Mouse (Mus musculus) stomach, embryonic 15.5 days (tissue): ENCODE measurements around the gene Duoxa2. TPM values are rescaled to one million over a fixed set of nuclear protein-coding genes. Genes with fewer than 3 reads are reported as not detected.
"Not testable (repeated sequence)": the region's sequence is repeated elsewhere in the genome, so short reads cannot be mapped to it uniquely, and the experiment has no call there.

ENCODE experiments used
- ATAC-seq: fragments of 200-750 bp; cut with Nextera tagmentation; 2 replicates; pipeline ENCODE4 v1.8.0; 2017; ENCODE audit warnings: low read depth, moderate number of reproducible peaks, moderate TSS enrichment; ENCODE audit not compliant: insufficient read depth, low FRiP score
- H3K27ac ChIP-seq: fragments of 300-500 bp; sonication (generic); 2 replicates; pipeline ENCODE4 v1.5.1; 2015; ENCODE audit warnings: mild to moderate bottlenecking, inconsistent platforms
- H3K27me3 ChIP-seq: fragments of 300-500 bp; sonication (generic); replicated peaks from 2 replicates; pipeline ENCODE4 v1.6.1; 2015; ENCODE audit warnings: inconsistent platforms
- H3K36me3 ChIP-seq: fragments of 300-500 bp; sonication (generic); 2 replicates; pipeline ENCODE4 v1.6.1; 2015; ENCODE audit warnings: inconsistent platforms
- H3K4me1 ChIP-seq: fragments of 300-500 bp; sonication (generic); 2 replicates; pipeline ENCODE4 v1.6.1; 2015; ENCODE audit warnings: inconsistent platforms
- H3K4me2 ChIP-seq: fragments of 300-500 bp; sonication (generic); 2 replicates; pipeline ENCODE4 v1.6.1; 2015; ENCODE audit warnings: mild to moderate bottlenecking, inconsistent platforms
- H3K4me3 ChIP-seq: fragments of 300-500 bp; sonication (generic); replicated peaks from 2 replicates; pipeline ENCODE4 v1.5.1; 2015; ENCODE audit warnings: inconsistent platforms
- H3K9ac ChIP-seq: fragments of 300-500 bp; sonication (generic); 2 replicates; pipeline ENCODE4 v1.6.1; 2015; ENCODE audit warnings: inconsistent platforms
- H3K9me3 ChIP-seq: fragments of 300-500 bp; sonication (generic); 2 replicates; pipeline ENCODE4 v1.6.1; 2016; ENCODE audit warnings: inconsistent platforms
- WGBS: fragments of 180-500 bp; shearing (Covaris S2); methylation state at CpG from one replicate; pipeline ENCODE4 v1.1.7; 2015; 5-methylcytosine and 5-hydroxymethylcytosine counted together
- polyA plus RNA-seq: library from polyadenylated mRNA; unstranded; fragments of >200 nt; fragmentation: Nextera tagmentation; extraction: Ambion mirVana; gene quantifications from 2 replicates; pipeline ENCODE4 v1.2.1, GENCODE M21; 2015

Gene Duoxa2
- polyA plus RNA-seq, 1 experiment from 2014 or later: 0.87 TPM

- WGBS: 4% methylated on average over 27 of the region's 27 CpGs
Measured at GRCm38 (mm10) chr2:122312722-122313417, 14.2 kb downstream of the Duoxa2 start.

GRCm38 (mm10) chr2:122313536-122313935 is 14.8 kb downstream of the Duoxa2 start, which contains the start of gene Duoxa1:
TSS of gene Duoxa1 (minus strand) at chr2:122313730.
- Histone ChIP-seq H3K27me3 (peaks cover 48% of the 10 kb centered on the region), H3K36me3 (no peaks in the 10 kb centered on the region), H3K9me3 (no peaks in the 10 kb centered on the region), H3K4me2 (peak within 1 kb of the TSS; percentile 54), H3K4me3 (peak within 1 kb of the TSS; percentile 35), H3K9ac (no peak within 1 kb of the TSS), H3K4me1 (peaks cover 13% of the 10 kb centered on the region), H3K27ac (no peak within 1 kb of the TSS)
- ATAC-seq: peak; percentile 27; the same call in 1 of the 2 replicates
- WGBS: 3% methylated on average over 24 of the region's 24 CpGs

More at GRCm38 (mm10) chr2:122312722-122313417, 14.2 kb downstream of the Duoxa2 start:
- peak overlapping the region; percentile 54 for H3K4me2 ChIP-seq
- ATAC-seq: no peak; the same call in 1 of the 2 replicates
- peaks cover 48% of the 10 kb centered on the region for H3K27me3 ChIP-seq
- peak overlapping the region; percentile 35 for H3K4me3 ChIP-seq
- H3K36me3 ChIP-seq: no peaks in the 10 kb centered on the region
- peaks cover 13% of the 10 kb centered on the region for H3K4me1 ChIP-seq
- H3K27ac ChIP-seq: no peak overlapping the region
- H3K9me3 ChIP-seq: no peaks in the 10 kb centered on the region
- no peak overlapping the region for H3K9ac ChIP-seq

DNA sequence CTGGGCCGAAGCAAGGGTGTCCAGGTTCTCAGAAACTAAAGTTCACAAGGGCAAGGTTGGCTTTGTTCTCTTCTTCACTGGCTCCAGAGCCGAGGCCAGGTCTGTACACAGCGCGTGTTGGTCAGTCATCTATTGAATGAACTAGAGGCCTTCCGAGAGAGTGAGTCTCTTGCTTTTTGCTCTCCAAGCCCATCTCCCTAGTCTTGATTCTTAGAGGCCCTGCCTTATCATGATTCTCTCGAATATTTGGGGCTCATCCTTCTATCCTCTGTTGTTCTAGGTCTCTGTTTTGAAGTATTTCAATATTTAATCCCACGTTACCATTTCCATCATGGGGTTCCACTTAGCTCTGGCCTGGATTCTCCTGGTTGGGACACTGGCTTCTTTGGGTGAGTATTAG is 16.7 kb downstream of the Duoxa2 start, which contains the start of gene Duox1:
Duox1 (plus strand) TSS at position 301 of the 400 bp plus-strand sequence.
- Histone ChIP-seq H3K4me2 (no peak within 1 kb of the TSS), H3K9me3 (no peaks in the 10 kb centered on the region), H3K4me3 (no peak within 1 kb of the TSS), H3K27ac (no peak within 1 kb of the TSS), H3K9ac (no peak within 1 kb of the TSS), H3K36me3 (no peaks in the 10 kb centered on the region), H3K4me1 (peaks cover 13% of the 10 kb centered on the region), H3K27me3 (peaks cover 37% of the 10 kb centered on the region)
- 85% methylated on average over 7 of the region's 7 CpGs for WGBS
- no peak for ATAC-seq

DNA sequence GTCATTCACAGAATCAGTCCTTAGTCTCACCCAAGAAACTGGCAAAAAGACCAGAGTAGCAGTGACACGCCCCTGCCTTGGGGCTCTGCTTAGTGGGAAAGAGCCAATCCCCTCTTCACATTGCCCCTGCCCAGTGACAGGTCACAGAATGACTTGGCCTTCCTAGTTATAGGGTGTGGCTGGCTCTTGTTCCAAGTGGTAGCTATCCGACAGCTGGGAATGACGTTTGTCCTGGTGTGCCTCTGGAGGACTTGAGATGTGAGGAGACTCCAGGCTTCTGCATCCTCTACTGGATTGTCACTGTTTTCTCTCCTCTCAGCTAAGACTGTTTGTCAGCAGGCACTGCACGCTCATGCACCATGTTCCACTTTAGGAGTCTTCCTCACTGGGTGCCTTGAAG is 18.7 kb downstream of the Duoxa2 start:
- H3K27me3 ChIP-seq: peaks cover 30% of the 10 kb centered on the region
- H3K27ac ChIP-seq: no peak overlapping the region
- no peaks in the 10 kb centered on the region for H3K9me3 ChIP-seq
- H3K4me1 ChIP-seq: peaks cover 13% of the 10 kb centered on the region
- H3K9ac ChIP-seq: no peak overlapping the region
- no peak overlapping the region for H3K4me3 ChIP-seq
- no peaks in the 10 kb centered on the region for H3K36me3 ChIP-seq
- ATAC-seq: no peak
- H3K4me2 ChIP-seq: no peak overlapping the region
- WGBS: 66% methylated on average over 4 of the region's 4 CpGs

DNA sequence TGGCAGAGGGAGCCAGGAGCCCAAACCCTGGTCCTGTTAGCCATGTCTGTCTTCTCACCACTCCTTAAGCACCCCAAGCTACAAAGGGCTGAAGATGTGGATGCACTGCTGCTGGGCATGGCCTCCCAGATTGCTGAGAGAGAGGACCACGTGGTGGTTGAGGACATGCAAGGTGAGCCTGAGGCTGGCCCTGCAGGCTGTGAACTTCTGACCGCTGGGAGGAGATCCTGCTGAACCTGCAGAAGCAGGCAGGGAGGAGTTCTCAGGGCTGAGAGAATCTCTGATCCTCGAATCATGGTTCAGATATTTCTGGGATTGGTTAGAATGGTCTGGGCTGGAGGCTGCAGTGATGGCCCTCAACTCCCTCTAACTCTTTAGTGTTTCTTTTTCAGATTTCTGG is 25.3 kb downstream of the Duoxa2 start:
- Histone ChIP-seq H3K27me3 (no peaks in the 10 kb centered on the region), H3K4me1 (no peaks in the 10 kb centered on the region), H3K4me2 (no peak overlapping the region), H3K9ac (no peak overlapping the region), H3K4me3 (no peak overlapping the region), H3K9me3 (no peaks in the 10 kb centered on the region), H3K36me3 (no peaks in the 10 kb centered on the region), H3K27ac (no peak overlapping the region)
- no peak for ATAC-seq
- WGBS: 63% methylated on average over 3 of the region's 3 CpGs

DNA sequence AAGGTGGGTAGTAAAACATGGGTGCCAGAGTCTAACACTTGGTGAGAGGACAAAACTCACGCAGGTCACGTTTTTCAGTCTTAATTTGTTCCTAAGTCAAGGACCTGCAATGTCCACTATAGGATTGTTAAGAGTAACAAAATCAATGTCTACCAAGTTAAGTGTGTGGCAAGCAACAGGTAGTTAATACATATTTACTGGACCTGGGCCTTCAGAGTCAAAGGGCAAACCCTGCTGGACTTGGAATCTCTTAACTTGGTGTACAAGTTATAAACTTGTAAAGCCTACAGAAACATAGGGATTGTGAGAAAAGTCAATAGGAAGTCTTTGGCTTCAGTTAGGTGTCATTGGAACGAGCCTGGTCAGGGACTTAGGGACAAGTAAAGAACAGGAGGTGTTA is 25.9 kb downstream of the Duoxa2 start:
- Histone ChIP-seq H3K27ac (no peak overlapping the region), H3K4me2 (no peak overlapping the region), H3K36me3 (no peaks in the 10 kb centered on the region), H3K9me3 (no peaks in the 10 kb centered on the region), H3K4me3 (no peak overlapping the region), H3K27me3 (no peaks in the 10 kb centered on the region), H3K4me1 (no peaks in the 10 kb centered on the region), H3K9ac (no peak overlapping the region)
- no peak for ATAC-seq
- 72% methylated on average over 3 of the region's 3 CpGs for WGBS

GRCm38 (mm10) chr2:122325361-122325760 is 26.7 kb downstream of the Duoxa2 start:
- no peak overlapping the region for H3K4me2 ChIP-seq
- no peak overlapping the region for H3K9ac ChIP-seq
- WGBS: 59% methylated on average over 2 of the region's 2 CpGs
- H3K27me3 ChIP-seq: no peaks in the 10 kb centered on the region
- no peaks in the 10 kb centered on the region for H3K9me3 ChIP-seq
- no peak overlapping the region for H3K27ac ChIP-seq
- no peaks in the 10 kb centered on the region for H3K4me1 ChIP-seq
- H3K36me3 ChIP-seq: no peaks in the 10 kb centered on the region
- no peak for ATAC-seq
- H3K4me3 ChIP-seq: no peak overlapping the region

- Histone ChIP-seq H3K27ac (no peak overlapping the region), H3K9ac (no peak overlapping the region), H3K4me3 (no peak overlapping the region), H3K4me2 (no peak overlapping the region), H3K36me3 (no peaks in the 10 kb centered on the region), H3K27me3 (no peaks in the 10 kb centered on the region), H3K9me3 (no peaks in the 10 kb centered on the region), H3K4me1 (no peaks in the 10 kb centered on the region)
- ATAC-seq: no peak
- 54% methylated on average over 3 of the region's 3 CpGs for WGBS
Measured at GRCm38 (mm10) chr2:122327986-122328385, 29.3 kb downstream of the Duoxa2 start.

DNA sequence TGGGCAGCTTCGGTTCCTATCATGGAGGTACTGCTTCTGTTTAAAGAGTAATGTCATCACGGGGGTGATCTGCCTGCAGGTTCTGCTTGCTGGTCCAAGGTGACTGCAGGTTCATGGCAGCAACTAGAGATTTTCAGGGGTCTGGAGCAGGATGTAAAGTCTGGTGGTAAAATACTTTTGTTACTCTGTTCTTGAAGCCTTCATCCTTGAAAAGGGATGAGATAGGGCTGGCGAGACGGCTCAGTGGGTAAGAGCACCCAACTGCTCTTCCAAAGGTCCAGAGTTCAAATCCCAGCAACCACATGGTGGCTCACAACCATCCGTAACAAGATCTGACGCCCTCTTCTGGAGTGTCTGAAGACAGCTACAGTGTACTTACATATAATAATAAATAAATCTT is 31.6 kb downstream of the Duoxa2 start:
- not testable (repeated sequence) for H3K4me2 ChIP-seq, H3K9ac ChIP-seq, H3K4me3 ChIP-seq, H3K9me3 ChIP-seq, H3K27ac ChIP-seq, ATAC-seq, H3K36me3 ChIP-seq, H3K4me1 ChIP-seq, H3K27me3 ChIP-seq
- 76% methylated on average over 6 of the region's 6 CpGs for WGBS

DNA sequence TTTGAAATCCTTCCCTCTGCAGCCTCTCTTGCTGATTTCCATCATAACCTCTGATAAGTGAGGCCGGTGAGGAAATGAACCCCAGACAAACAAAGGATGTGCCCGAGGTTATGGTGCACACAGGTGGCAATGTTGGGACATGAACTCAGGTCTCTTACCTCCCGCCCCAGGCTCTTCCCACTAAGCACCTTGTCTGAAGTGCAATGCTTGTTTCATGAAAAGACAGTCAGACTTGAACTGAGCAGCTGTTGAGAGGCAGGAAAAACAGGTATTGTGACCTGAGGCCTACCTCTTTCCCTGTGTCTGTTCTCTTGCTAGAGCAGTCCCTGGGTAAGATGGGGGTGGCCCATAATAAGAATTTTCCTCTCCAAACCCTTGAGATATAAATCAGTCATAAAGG is 33.5 kb downstream of the Duoxa2 start:
- Histone ChIP-seq H3K9me3 (no peaks in the 10 kb centered on the region), H3K27me3 (no peaks in the 10 kb centered on the region), H3K36me3 (no peaks in the 10 kb centered on the region), H3K9ac (no peak overlapping the region), H3K4me3 (no peak overlapping the region), H3K4me2 (no peak overlapping the region), H3K4me1 (0 out of 2 replicates have a peak, but pooled peaks cover 3% of the 10 kb centered on the region), H3K27ac (no peak overlapping the region)
- 80% methylated on average over 3 of the region's 3 CpGs for WGBS
- ATAC-seq: no peak

DNA sequence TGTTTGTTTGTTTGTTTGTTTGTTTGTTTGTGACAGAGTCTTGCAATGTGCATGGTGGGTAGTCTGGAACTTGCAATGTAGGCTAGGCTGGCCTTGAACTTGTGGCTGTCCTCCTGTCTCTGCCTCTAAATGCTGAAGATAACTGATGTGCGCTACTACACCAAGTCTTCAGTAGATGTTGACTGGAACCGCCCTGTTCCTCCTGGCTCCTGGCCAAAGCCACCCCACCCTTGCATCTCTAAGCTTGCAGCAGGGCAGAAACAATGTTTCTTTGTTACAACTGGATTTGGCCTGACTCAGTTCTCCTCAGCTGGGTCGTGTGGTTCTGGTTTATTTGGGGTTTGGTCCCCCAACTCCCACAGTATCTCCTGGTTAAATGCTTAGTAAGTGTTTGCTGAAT is 35.5 kb downstream of the Duoxa2 start:
- H3K4me2 ChIP-seq: no peak overlapping the region
- H3K9me3 ChIP-seq: no peaks in the 10 kb centered on the region
- H3K36me3 ChIP-seq: no peaks in the 10 kb centered on the region
- ATAC-seq: no peak
- no peak overlapping the region for H3K4me3 ChIP-seq
- H3K27ac ChIP-seq: no peak overlapping the region
- 53% methylated on average over 3 of the region's 3 CpGs for WGBS
- H3K27me3 ChIP-seq: no peaks in the 10 kb centered on the region
- 0 out of 2 replicates have a peak, but pooled peaks cover 3% of the 10 kb centered on the region for H3K4me1 ChIP-seq
- no peak overlapping the region for H3K9ac ChIP-seq

DNA sequence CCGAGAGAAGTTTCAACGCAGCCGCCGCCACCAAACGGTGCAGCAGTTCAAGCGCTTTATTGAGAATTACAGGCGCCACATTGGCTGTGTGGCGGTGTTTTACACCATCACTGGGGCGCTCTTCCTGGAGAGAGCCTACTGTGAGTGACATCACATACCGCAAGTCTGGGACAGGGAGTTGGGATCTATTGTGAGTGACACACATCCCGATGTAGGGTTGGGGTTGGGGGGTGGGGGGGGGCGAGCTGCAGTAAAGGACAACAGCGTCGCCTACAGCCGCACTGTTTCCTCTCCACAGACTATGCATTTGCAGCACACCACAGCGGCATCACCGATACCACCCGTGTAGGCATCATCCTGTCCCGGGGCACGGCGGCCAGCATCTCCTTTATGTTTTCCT is 38.6 kb downstream of the Duoxa2 start:
- H3K9me3 ChIP-seq: no peaks in the 10 kb centered on the region
- 0 out of 2 replicates have a peak, but pooled peaks cover 3% of the 10 kb centered on the region for H3K4me1 ChIP-seq
- no peak for ATAC-seq
- WGBS: 72% methylated on average over 21 of the region's 21 CpGs
- H3K4me3 ChIP-seq: no peak overlapping the region
- no peaks in the 10 kb centered on the region for H3K27me3 ChIP-seq
- H3K9ac ChIP-seq: no peak overlapping the region
- H3K27ac ChIP-seq: no peak overlapping the region
- no peaks in the 10 kb centered on the region for H3K36me3 ChIP-seq
- H3K4me2 ChIP-seq: no peak overlapping the region
